In genomic region chr14:44960746-44961145, GRCm38 (mm10) we compare ENCODE assay signal across 24 mouse cellular contexts. TPM values are rescaled to one million over a fixed set of nuclear protein-coding genes. Genes with fewer than 3 reads are reported as not detected.
A peak's percentile ranks its signal among the peaks of the same experiment; 100 is the strongest.
DNase-seq lines count a peak whose midpoint lies in the region; ATAC-seq and TF ChIP-seq lines count a peak whose summit lies in the region.
"Had no signal": no experiment of that assay in that cellular context is flagged by ENCODE, and none has a peak within 500 bp of the region (broad histone marks: within the 10 kb centered on the region; RNA-seq: fewer than 3 reads in every experiment).

No protein-coding gene starts in this region.

- WGBS in lung, embryonic 14.5 days: 58% methylated on average over 1 of the region's 1 CpGs
- WGBS in lung, adult 2 months: 71% methylated on average over 1 of the region's 1 CpGs

- H3K36me3 ChIP-seq in lung, embryonic 14.5 days (ENCODE audit: insufficient read depth): no peaks in the 10 kb centered on the region
- H3K36me3 ChIP-seq: embryonic facial prominence, embryonic 13.5 days; heart, embryonic 15.5 days; limb, embryonic 10.5 days; liver, embryonic 15.5 days; midbrain, embryonic 12.5 days; neural tube, embryonic 12.5 days had no signal

- H3K9me3 ChIP-seq in lung, embryonic 14.5 days (ENCODE audit: low read depth, low read length): no peaks in the 10 kb centered on the region
- H3K9me3 ChIP-seq: embryonic facial prominence, embryonic 13.5 days; heart, embryonic 15.5 days; limb, embryonic 10.5 days; liver, embryonic 15.5 days; midbrain, embryonic 12.5 days; neural tube, embryonic 12.5 days had no signal

- no peak overlapping the region for H3K4me2 ChIP-seq in lung, embryonic 14.5 days
- H3K4me2 ChIP-seq: embryonic facial prominence, embryonic 13.5 days; heart, embryonic 15.5 days; liver, embryonic 15.5 days; midbrain, embryonic 12.5 days; neural tube, embryonic 12.5 days had no signal

- no peak overlapping the region for H3K27ac ChIP-seq in lung, embryonic 14.5 days (ENCODE audit: low read depth)
- H3K27ac ChIP-seq: embryonic facial prominence, embryonic 13.5 days; heart, embryonic 15.5 days; kidney, postnatal 0 days; limb, embryonic 10.5 days; liver, embryonic 15.5 days; midbrain, embryonic 12.5 days; neural tube, embryonic 12.5 days had no signal

- TF ChIP-seq CTCF in lung, embryonic 14.5 days (IDR thresholded peaks at IDR 0.05; ENCODE audit: low read depth): no peak
- TF ChIP-seq CTCF in lung, adult 2 months (IDR thresholded peaks at IDR 0.05; ENCODE audit: insufficient read depth, low read length): no peak
- TF ChIP-seq CTCF in brain, embryonic 14.5 days (IDR thresholded peaks at IDR 0.05; ENCODE audit: borderline replicate concordance, extremely low read depth, insufficient read depth, insufficient read length): no peak

- ATAC-seq in lung, embryonic 14.5 days (ENCODE audit: insufficient read depth): no peak
- ATAC-seq: activated CD4-positive, CD25-positive, alpha-beta regulatory T cell, adult 4 months had no signal

- H3K4me1 ChIP-seq in lung, embryonic 14.5 days (ENCODE audit: insufficient read depth): no peaks in the 10 kb centered on the region
- no peaks in the 10 kb centered on the region for H3K4me1 ChIP-seq in lung, adult 2 months (ENCODE audit: control insufficient read depth, insufficient read depth, low read length)
- H3K4me1 ChIP-seq: embryonic facial prominence, embryonic 13.5 days; heart, embryonic 15.5 days; limb, embryonic 10.5 days; liver, embryonic 15.5 days; midbrain, embryonic 12.5 days; neural tube, embryonic 12.5 days had no signal

- intact Hi-C loops in heart, postnatal 36 days (cut with DNase I): no loop called here

- no peaks in the 10 kb centered on the region for H3K27me3 ChIP-seq in lung, embryonic 14.5 days (ENCODE audit: insufficient read depth, low read length)
- H3K27me3 ChIP-seq: embryonic facial prominence, embryonic 13.5 days; heart, embryonic 15.5 days; liver, embryonic 15.5 days; midbrain, embryonic 12.5 days; neural tube, embryonic 12.5 days had no signal

- no peak for TF ChIP-seq POLR2A in lung, adult 2 months (IDR thresholded peaks at IDR 0.05; ENCODE audit: borderline replicate concordance, extremely low read depth, low read depth, low read length)
- TF ChIP-seq POLR2A in brain, embryonic 14.5 days (IDR thresholded peaks at IDR 0.05; ENCODE audit: borderline replicate concordance, extremely low read depth, insufficient read depth, insufficient read length, poor library complexity, severe bottlenecking): no peak

- H3K4me3 ChIP-seq in lung, embryonic 14.5 days (ENCODE audit: low read depth, low read length): no peak overlapping the region
- no peak overlapping the region for H3K4me3 ChIP-seq in lung, adult 2 months (replicated peaks; ENCODE audit: extremely low read depth, low read depth, low read length)
- H3K4me3 ChIP-seq: embryonic facial prominence, embryonic 13.5 days; erythroblast, embryonic 14.5 days; heart, embryonic 15.5 days; limb, embryonic 10.5 days; liver, embryonic 15.5 days; midbrain, embryonic 12.5 days; neural tube, embryonic 12.5 days had no signal

- peak; percentile 74 for DNase-seq in lung, embryonic 14.5 days
- no peak for DNase-seq in lung, adult 2 months
- DNase-seq in adipocyte (ENCODE audit: low spot score): peak; percentile 33
- peak; percentile 66 for DNase-seq in brain, embryonic 14.5 days (ENCODE audit: low read depth)
- DNase-seq in lung, postnatal 14 days: peak; percentile 5
- no peak for DNase-seq in frontal cortex, postnatal 14 days (ENCODE audit: low spot score in 2 of 2)
- DNase-seq in heart, postnatal 36 days: no peak
- DNase-seq: adrenal gland, postnatal 10 days; cerebellum, adult 8-10 months; cerebellum, postnatal 36 days; embryo, embryonic 11 days; kidney, adult 18-20 months; liver had no signal

- no peak overlapping the region for H3K9ac ChIP-seq in lung, embryonic 14.5 days
- H3K9ac ChIP-seq: embryonic facial prominence, embryonic 13.5 days; heart, embryonic 15.5 days; liver, embryonic 15.5 days; midbrain, embryonic 12.5 days; neural tube, embryonic 12.5 days had no signal

RNA-seq across cellular contexts. Expression of gene Ptger2, which starts 27.2 kb away (rescaled TPM):
- 2.8 TPM in 2 replicates for polyA plus RNA-seq in lung, embryonic 14.5 days (2014; fragmentation: Nextera tagmentation; extraction: Ambion mirVana)
- 6.8 and 7.1 TPM in 2 replicates for polyA plus RNA-seq in lung, adult 2 months (2012; rRNA removed)
- polyA plus RNA-seq in brain, embryonic 14.5 days (2012; rRNA removed): 0.35 and 0.57 TPM in 2 replicates
- under 1 TPM; 0.22 TPM for total RNA-seq in heart, postnatal 36 days (2021)
- total RNA-seq: MEL had no signal
- polyA plus RNA-seq: C2C12 had no signal

Comparison
In these comparisons a context has a peak if more than half of its experiments do, and no peak if none do; other contexts are left out.
1. DNase-seq: peak in lung, embryonic 14.5 days (single experiment), adipocyte (single experiment), brain, embryonic 14.5 days (single experiment) and lung, postnatal 14 days (single experiment); none in lung, adult 2 months (single experiment), frontal cortex, postnatal 14 days (0 of 2) and heart, postnatal 36 days (0 of 2).